Mouse (Mus musculus) central nervous system, embryonic 11.5 days (tissue): ENCODE measurements around the gene Romo1. TPM values are rescaled to one million over a fixed set of nuclear protein-coding genes. Genes with fewer than 3 reads are reported as not detected.

Experiments used
- polyA plus RNA-seq: library from polyadenylated mRNA; depleted of rRNA; stranded (reverse); fragments of >200 nt; gene quantifications from 2 replicates; pipeline ENCODE4 v1.2.3, GENCODE M21; 2012; rRNA removed

Gene Romo1
- 301 and 635 TPM in 2 replicates for polyA plus RNA-seq

DNA sequence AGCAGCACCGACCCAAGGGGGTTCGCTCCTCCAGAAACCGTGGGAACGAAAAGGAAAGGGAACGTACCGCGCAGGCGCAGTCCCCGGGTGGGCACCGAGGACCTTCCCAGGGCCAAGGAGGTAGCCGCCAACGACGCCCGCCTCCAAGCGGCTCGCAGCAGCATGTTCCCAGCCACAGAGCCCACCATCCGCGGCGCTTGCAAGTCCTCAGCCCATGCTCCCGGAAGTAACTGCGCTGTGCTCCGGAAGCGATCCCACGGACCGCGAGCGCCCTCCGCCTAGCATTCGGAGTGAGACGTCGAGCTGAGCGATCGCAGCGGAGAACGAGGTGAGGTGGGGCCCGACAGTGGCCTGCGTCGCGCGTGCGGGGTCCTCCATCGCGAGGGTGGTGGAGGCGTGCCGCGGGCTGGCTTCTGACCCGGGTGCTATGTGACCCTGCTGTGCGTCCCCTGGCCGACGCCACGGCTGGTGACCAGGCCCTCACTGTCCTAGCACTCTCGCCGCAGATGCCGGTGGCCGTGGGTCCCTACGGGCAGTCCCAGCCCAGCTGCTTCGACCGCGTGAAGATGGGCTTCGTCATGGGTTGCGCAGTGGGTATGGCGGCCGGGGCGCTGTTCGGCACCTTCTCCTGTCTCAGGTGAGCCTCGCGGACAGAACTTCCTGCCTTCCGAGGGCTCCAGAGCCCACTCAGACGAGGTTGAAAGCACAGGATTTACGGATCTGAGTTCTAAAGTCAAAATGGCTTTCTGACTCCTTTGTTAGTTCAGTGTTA is at the start of gene Romo1, which contains the start of gene Nfs1:
TSS of gene Romo1 (plus strand) at position 87 of the 772 bp plus-strand sequence.
TSS of gene Nfs1 (minus strand) at position 234 of the 772 bp plus-strand sequence.

DNA sequence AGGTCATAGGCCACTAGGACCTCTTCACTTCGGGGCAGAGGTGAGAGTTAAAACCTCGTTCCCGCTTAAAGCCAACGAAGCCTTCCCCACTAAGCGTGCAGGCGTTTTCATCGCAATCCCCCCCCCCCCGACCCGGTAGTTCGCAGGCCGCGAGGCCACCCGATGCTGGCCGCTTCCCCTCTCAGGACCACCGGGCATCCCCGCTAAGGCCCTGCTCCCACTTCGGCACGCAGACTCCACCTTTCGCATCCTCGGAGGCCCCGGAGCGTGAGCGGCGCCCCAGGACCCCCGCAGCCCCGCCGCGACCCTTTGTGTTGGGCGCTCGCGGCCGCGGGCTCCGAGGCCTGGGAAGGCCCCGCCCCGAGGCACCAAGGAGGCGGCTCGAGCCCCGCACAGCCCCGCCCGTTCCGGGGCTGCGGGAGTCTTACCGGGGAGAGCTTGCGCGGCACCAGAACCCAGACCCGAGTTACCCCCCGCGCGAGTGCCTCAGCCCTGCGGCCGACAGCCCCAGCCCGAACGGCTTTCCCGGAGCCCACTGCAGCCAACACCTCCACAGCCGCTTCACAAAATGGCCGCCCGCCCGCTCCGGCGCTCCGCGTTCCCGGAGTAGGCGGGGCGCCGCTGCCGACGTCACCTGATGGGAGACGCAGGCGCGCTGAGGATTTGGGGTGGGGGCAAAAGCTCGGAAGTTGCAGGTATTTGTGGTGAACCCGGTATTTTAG is 32.3 kb upstream of the Romo1 start, which contains the start of the genes Cpne1 and Rbm12:
TSS of gene Cpne1 (minus strand) at position 608 of the 722 bp plus-strand sequence.
TSS of gene Rbm12 (minus strand) at position 621 of the 722 bp plus-strand sequence.

DNA sequence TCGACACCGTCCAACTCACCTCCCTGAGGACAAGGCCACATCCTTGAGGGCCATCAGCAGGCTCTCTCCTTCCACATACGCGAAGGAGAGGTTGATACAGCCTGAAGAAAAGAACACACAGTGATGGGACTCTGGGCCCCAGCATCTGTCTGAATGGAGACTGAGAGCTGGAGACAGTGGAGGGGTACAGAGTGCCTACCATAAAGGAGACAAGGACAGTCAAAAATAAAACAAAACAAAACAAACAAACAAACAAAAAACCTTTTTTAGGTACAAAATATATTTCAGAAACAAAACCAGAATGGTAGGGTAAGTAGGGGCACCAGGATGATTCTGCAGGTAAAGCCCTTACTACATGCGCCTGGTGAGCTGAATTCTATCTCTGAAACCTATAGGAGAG is 16.8 kb upstream of the Romo1 start, which contains the start of gene Gm28036:
TSS of gene Gm28036 (minus strand) at position 101 of the 400 bp plus-strand sequence.

DNA sequence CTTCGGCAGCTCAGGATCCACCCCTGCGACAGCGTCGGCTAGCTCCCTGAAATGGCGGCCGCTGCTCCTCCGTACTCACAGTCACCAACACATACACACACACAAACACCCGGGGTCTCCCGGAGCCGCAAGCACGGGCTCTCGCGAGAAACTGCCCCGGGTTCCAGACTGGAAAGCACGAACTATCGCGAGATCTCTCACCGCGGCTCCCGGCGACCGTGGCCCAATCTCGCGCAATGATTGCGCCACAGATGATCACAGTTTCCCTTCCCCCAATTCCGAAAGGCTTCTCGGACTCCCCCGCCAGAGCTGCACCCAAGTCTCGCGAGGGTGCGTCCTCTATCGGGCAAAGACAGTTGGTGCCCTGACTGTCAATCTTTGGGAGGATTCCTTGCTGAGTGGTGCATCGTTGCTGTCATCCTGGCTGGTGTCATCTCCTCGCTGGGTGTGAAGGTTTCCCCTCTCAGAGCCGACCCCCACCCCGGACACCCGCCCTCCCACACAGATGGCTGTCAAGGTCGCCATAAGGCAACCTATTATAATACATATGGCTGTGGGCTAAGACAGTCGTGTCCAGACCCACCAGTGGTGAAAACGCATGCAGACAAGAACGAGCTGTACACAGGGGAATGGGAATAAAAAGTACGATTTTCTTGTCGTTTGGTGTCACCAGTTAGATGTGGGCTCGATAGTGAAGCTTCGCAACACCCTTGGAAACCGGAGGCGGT is 36.4 kb downstream of the Romo1 start, which contains the start of gene Rbm39:
TSS of gene Rbm39 (minus strand) at position 145 of the 728 bp plus-strand sequence.

Other genes starting within 250 kb of the Romo1 start
- 51.2 and 79.7 TPM in 2 replicates for gene Uqcc1, start 213.7 kb upstream of the Romo1 start, polyA plus RNA-seq
- not detected in 2 replicates for gene Gm15557, start 203.3 kb upstream of the Romo1 start, polyA plus RNA-seq
- gene Gdf5, start 198.7 kb upstream of the Romo1 start, polyA plus RNA-seq: 0.66 and 2.9 TPM in 2 replicates
- gene Cep250, start 187.6 kb upstream of the Romo1 start, polyA plus RNA-seq: 30.5 and 45.1 TPM in 2 replicates
- 2.1 and 2.9 TPM in 2 replicates for gene 6430550D23Rik, start 136.1 kb upstream of the Romo1 start, polyA plus RNA-seq
- gene Ergic3, start 136.0 kb upstream of the Romo1 start, polyA plus RNA-seq: 201 and 262 TPM in 2 replicates
- gene Fer1l4, start 91.1 kb upstream of the Romo1 start, polyA plus RNA-seq: 0.04 and 0.14 TPM in 2 replicates
- 7.6 and 10.3 TPM in 2 replicates for gene Spag4, start 78.9 kb upstream of the Romo1 start, polyA plus RNA-seq
- 75.0 and 96.1 TPM in 2 replicates for gene Cpne1, start 32.1 kb upstream of the Romo1 start, polyA plus RNA-seq
- gene Rbm12, start 32.1 kb upstream of the Romo1 start, polyA plus RNA-seq: 25.4 and 33.3 TPM in 2 replicates
- gene Gm28036, start 16.9 kb upstream of the Romo1 start, polyA plus RNA-seq: 4.9 and 10.8 TPM in 2 replicates
- gene Nfs1, start 147 bp downstream of the Romo1 start, polyA plus RNA-seq: 30.6 and 34.0 TPM in 2 replicates
- 307 and 357 TPM in 2 replicates for gene Rbm39, start 36.2 kb downstream of the Romo1 start, polyA plus RNA-seq
- gene Phf20, start 52.4 kb downstream of the Romo1 start, polyA plus RNA-seq: 25.3 and 33.0 TPM in 2 replicates
- 2.8 and 3.6 TPM in 2 replicates for gene Cnbd2, start 168.3 kb downstream of the Romo1 start, polyA plus RNA-seq
- gene Scand1, start 168.7 kb downstream of the Romo1 start, polyA plus RNA-seq: 65.6 and 166 TPM in 2 replicates